Mouse (Mus musculus) brain, embryonic 14.5 days (tissue): ENCODE results near the gene Aqp12. TPM values are rescaled to one million over a fixed set of nuclear protein-coding genes. Genes with fewer than 3 reads are reported as not detected.

Experiments used
- DNase-seq: peaks from one replicate; pipeline ENCODE4 v3.0.0-alpha.2; 2011; ENCODE audit warnings: low read depth
- CTCF ChIP-seq: fragments of 200-500 bp; IDR thresholded peaks from 2 replicates; pipeline ENCODE4 v1.5.1; 2012; ENCODE audit warnings: inconsistent platforms, mild to moderate bottlenecking, moderate library complexity, borderline replicate concordance; ENCODE audit not compliant: insufficient read depth, insufficient read length; ENCODE audit errors: extremely low read depth
- POLR2A ChIP-seq: fragments of 200-500 bp; IDR thresholded peaks from 2 replicates; pipeline ENCODE4 v1.6.1; 2012; ENCODE audit warnings: mild to moderate bottlenecking, inconsistent platforms, borderline replicate concordance; ENCODE audit not compliant: poor library complexity, insufficient read depth, insufficient read length, severe bottlenecking; ENCODE audit errors: extremely low read depth
- polyA plus RNA-seq: library from polyadenylated mRNA; depleted of rRNA; stranded (reverse); fragments of >200 nt; gene quantifications from 2 replicates; pipeline ENCODE4 v1.2.3, GENCODE M21; 2012; rRNA removed

The Aqp12 gene
- polyA plus RNA-seq, 1 experiment: not detected

GRCm38 (mm10) chr1:93020602-93021001 is 14.5 kb downstream of the Aqp12 start:
- no peak for TF ChIP-seq POLR2A
- TF ChIP-seq CTCF: no peak
- DNase-seq: no peak

GRCm38 (mm10) chr1:93026600-93026999 is 20.5 kb downstream of the Aqp12 start:
- DNase-seq: no peak
- TF ChIP-seq POLR2A (no peak), CTCF (no peak)

- no peak for DNase-seq
- TF ChIP-seq POLR2A: no peak
- TF ChIP-seq CTCF: peak; percentile 11; the same call in 1 of the 2 replicates
Measured at GRCm38 (mm10) chr1:93029387-93029786, 23.3 kb downstream of the Aqp12 start.

- TF ChIP-seq POLR2A (no peak), CTCF (no peak)
Measured at GRCm38 (mm10) chr1:93030060-93030459, 23.9 kb downstream of the Aqp12 start.

GRCm38 (mm10) chr1:93031199-93031598 is 25.1 kb downstream of the Aqp12 start:
- no peak for DNase-seq
- TF ChIP-seq POLR2A (no peak), CTCF (no peak)

More at GRCm38 (mm10) chr1:93030060-93030459, 23.9 kb downstream of the Aqp12 start:
- no peak for DNase-seq

- no peak for DNase-seq
- TF ChIP-seq POLR2A: no peak
Measured at GRCm38 (mm10) chr1:93033989-93034388, 27.9 kb downstream of the Aqp12 start.

- no peak for DNase-seq
- no peak for TF ChIP-seq CTCF
- no peak for TF ChIP-seq POLR2A
Measured at GRCm38 (mm10) chr1:93035981-93036380, 29.8 kb downstream of the Aqp12 start.

GRCm38 (mm10) chr1:93046153-93046789 is 40.1 kb downstream of the Aqp12 start:
- TF ChIP-seq POLR2A (no peak), CTCF (no peak)
- DNase-seq: no peak

GRCm38 (mm10) chr1:93050071-93050470 is 43.9 kb downstream of the Aqp12 start:
- TF ChIP-seq POLR2A: no peak
- no peak for TF ChIP-seq CTCF
- no peak for DNase-seq

GRCm38 (mm10) chr1:93051124-93051833 is 45.1 kb downstream of the Aqp12 start:
- TF ChIP-seq POLR2A (no peak), CTCF (no peak)
- no peak for DNase-seq

Other genes with a start within 250 kb of the Aqp12 start
- 157 and 180 TPM in 2 replicates for gene Gpc1, start 174.7 kb upstream of the Aqp12 start, polyA plus RNA-seq
- gene Ankmy1, start 103.4 kb upstream of the Aqp12 start, polyA plus RNA-seq: 0.20 and 0.41 TPM in 2 replicates
- gene Dusp28, start 99.4 kb upstream of the Aqp12 start, polyA plus RNA-seq: 18.6 and 23.1 TPM in 2 replicates
- gene Rnpepl1, start 95.6 kb upstream of the Aqp12 start, polyA plus RNA-seq: 49.0 and 55.7 TPM in 2 replicates
- gene Capn10, start 72.0 kb upstream of the Aqp12 start, polyA plus RNA-seq: 64.1 and 73.4 TPM in 2 replicates
- 0.37 and 0.64 TPM in 2 replicates for gene Gpr35, start 55.5 kb upstream of the Aqp12 start, polyA plus RNA-seq
- gene Kif1a, start 95.6 kb downstream of the Aqp12 start, polyA plus RNA-seq: 117 and 213 TPM in 2 replicates
- gene Agxt, start 128.9 kb downstream of the Aqp12 start, polyA plus RNA-seq: not detected in 2 replicates
- 0.62 and 0.74 TPM in 2 replicates for gene 2310007B03Rik, start 154.6 kb downstream of the Aqp12 start, polyA plus RNA-seq
- 0.44 and 0.51 TPM in 2 replicates for gene Crocc2, start 162.4 kb downstream of the Aqp12 start, polyA plus RNA-seq
- gene Sned1, start 229.5 kb downstream of the Aqp12 start, polyA plus RNA-seq: 4.9 and 12.9 TPM in 2 replicates